Mouse (Mus musculus): Measurements from ENCODE around the gene Macrod2.

DNA sequence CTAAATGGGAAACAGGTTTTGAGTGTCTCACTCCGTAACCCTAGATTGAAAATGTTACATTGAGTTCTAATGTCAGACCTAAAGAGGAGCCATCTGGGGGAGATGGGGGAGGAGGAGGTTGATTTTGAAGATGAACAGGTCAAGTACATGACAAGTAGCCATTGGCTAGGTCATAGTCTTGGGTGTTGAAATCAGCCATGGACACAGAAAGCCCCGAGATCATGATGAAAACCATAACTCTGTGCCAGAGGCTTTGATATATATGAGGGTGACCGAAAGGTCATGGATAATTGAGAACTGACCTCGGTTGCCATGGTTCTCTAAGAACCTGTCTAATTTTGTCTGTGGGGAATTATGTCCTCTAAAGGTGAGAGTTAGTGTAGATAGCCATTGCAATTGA, 1405.1 kb downstream of the Macrod2 start:
- TF ChIP-seq POLR2A (IDR thresholded peaks at IDR 0.05; ENCODE audit: extremely low read depth, insufficient read depth, low read length) (no peak), CTCF (IDR thresholded peaks at IDR 0.05; ENCODE audit: low read depth, low read length) (no peak)
